Mouse (Mus musculus) limb, embryonic 10.5 days (tissue): Measurements from ENCODE around the gene Ift140. TPM values are rescaled to one million over a fixed set of nuclear protein-coding genes. Genes with fewer than 3 reads are reported as not detected.
A peak's percentile ranks its signal among the peaks of the same experiment; 100 is the strongest.

Experiments
- DNase-seq: peaks from one replicate; pipeline ENCODE4 v3.0.0-alpha.2; 2017; ENCODE audit warnings: low spot score
- H3K27ac ChIP-seq: fragments of 300-500 bp; sonication (generic); 2 replicates; pipeline ENCODE4 v1.5.1; 2016; ENCODE audit warnings: mild to moderate bottlenecking
- H3K27me3 ChIP-seq: fragments of 300-500 bp; sonication (generic); 2 replicates; pipeline ENCODE4 v1.6.1; 2016; ENCODE audit warnings: low read depth, mild to moderate bottlenecking; ENCODE audit not compliant: poor library complexity, severe bottlenecking
- H3K36me3 ChIP-seq: fragments of 300-500 bp; sonication (generic); 2 replicates; pipeline ENCODE4 v1.6.1; 2016; ENCODE audit warnings: mild to moderate bottlenecking, moderate library complexity
- H3K4me1 ChIP-seq: fragments of 300-500 bp; sonication (generic); 2 replicates; pipeline ENCODE4 v1.6.1; 2016
- H3K4me3 ChIP-seq: fragments of 300-500 bp; sonication (generic); 2 replicates; pipeline ENCODE4 v1.5.1; 2016; ENCODE audit warnings: mild to moderate bottlenecking, moderate library complexity
- H3K9me3 ChIP-seq: fragments of 300-500 bp; sonication (generic); replicated peaks from 2 replicates; pipeline ENCODE4 v1.6.1; 2016; ENCODE audit warnings: mild to moderate bottlenecking
- WGBS: fragments of 180-500 bp; shearing (Covaris S2); methylation state at CpG from one replicate; pipeline ENCODE4 v1.1.7; 2016; 5-methylcytosine and 5-hydroxymethylcytosine counted together
- polyA plus RNA-seq: library from polyadenylated mRNA; unstranded; fragments of >200 nt; fragmentation: Nextera tagmentation; extraction: Ambion mirVana; gene quantifications from 2 replicates; pipeline ENCODE4 v1.2.1, GENCODE M21; 2016

Gene Ift140
- polyA plus RNA-seq = 24.2 and 30.0 TPM in 2 replicates

DNA sequence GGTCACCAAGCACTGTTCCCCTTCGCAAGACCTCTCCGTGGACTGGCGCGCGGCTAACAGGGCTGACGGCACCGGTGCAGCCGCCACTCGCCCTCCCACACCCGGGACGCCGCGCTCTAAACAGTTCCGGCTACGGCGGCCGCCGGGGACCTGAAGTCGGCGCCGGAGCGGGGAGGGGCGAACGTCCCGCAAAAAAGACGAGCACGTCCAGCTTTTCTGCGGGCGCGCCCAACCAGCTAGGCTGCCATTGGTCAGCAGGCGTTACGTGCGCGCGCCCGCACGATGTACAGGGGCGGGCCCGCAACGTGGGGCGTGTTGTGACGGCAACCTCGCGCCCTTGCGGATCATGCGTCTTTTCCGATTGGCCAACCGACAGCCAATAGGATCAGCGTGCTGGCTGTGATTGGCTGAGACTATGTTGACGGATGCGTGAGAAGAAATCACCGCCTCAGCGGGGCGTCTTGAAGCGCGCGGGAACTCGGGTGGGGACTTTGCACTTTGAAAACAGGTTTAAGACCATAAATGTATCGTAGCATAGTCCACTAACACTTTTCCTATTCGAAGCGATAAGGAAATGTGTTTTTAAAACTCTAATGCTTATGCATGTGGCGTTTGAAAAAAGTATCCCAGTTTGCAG is at the start of gene Ift140, which contains the start of gene Cramp1l:
TSS of gene Ift140 (plus strand) at position 431 of the 637 bp plus-strand sequence.
TSS of gene Cramp1l (minus strand) at position 134 of the 637 bp plus-strand sequence.
- Histone ChIP-seq H3K9me3 (no peaks in the 10 kb centered on the region), H3K36me3 (peaks cover 48% of the 10 kb centered on the region), H3K4me1 (peaks cover 20% of the 10 kb centered on the region), H3K4me3 (peak within 1 kb of the TSS; percentile 100), H3K27me3 (no peaks in the 10 kb centered on the region), H3K27ac (peak within 1 kb of the TSS; percentile 98)
- under 1% methylated on average over 62 of the region's 62 CpGs for WGBS
- DNase-seq = peak; percentile 100

DNA sequence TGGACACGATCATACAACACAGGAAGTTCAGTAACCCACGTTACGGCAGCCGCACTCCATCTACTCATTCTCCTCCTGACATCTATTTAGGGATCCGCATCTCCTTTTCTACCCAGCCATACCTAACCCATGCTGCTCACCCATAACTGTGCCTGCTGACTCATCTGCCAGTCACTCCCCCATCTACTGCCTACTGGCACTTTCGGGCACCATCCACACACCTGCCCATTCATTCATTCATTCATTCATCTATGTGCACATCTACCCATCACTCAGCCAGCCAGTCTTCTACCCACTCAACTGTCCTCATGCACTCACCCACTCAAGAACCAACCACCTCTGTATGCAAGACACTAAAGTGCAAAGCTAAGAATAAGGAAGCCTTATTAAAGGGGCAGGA is 28.7 kb upstream of the Ift140 start:
- no peak for DNase-seq
- H3K27me3 ChIP-seq = no peaks in the 10 kb centered on the region
- 97% methylated on average over 6 of the region's 6 CpGs for WGBS
- no peak overlapping the region for H3K4me3 ChIP-seq
- no peak overlapping the region for H3K27ac ChIP-seq
- H3K9me3 ChIP-seq = no peaks in the 10 kb centered on the region
- no peaks in the 10 kb centered on the region for H3K4me1 ChIP-seq
- H3K36me3 ChIP-seq = peaks cover 99% of the 10 kb centered on the region

DNA sequence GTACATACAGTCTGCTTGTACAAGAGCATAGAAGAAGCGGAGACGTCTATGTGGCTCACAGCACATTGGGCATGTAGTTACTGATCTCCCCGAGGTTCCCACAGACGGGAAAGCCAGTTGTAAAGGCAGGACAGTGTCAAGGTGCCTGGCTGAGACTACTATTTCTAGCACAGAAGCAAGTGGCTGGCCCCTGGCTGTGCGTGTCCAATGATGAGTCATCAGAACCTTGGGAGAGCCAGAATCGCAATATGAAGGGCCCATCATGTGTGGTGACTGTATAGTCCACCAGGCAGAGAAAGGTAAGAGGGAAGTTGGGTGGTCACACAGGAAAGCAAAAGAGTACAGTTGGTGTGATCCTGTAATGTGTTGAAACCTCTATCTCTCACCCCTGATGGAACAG is 21.2 kb upstream of the Ift140 start:
- 96% methylated on average over 6 of the region's 6 CpGs for WGBS
- H3K9me3 ChIP-seq = no peaks in the 10 kb centered on the region
- no peak overlapping the region for H3K27ac ChIP-seq
- no peak overlapping the region for H3K4me3 ChIP-seq
- H3K27me3 ChIP-seq = no peaks in the 10 kb centered on the region
- no peak for DNase-seq
- H3K4me1 ChIP-seq = no peaks in the 10 kb centered on the region
- H3K36me3 ChIP-seq = peaks cover 99% of the 10 kb centered on the region

DNA sequence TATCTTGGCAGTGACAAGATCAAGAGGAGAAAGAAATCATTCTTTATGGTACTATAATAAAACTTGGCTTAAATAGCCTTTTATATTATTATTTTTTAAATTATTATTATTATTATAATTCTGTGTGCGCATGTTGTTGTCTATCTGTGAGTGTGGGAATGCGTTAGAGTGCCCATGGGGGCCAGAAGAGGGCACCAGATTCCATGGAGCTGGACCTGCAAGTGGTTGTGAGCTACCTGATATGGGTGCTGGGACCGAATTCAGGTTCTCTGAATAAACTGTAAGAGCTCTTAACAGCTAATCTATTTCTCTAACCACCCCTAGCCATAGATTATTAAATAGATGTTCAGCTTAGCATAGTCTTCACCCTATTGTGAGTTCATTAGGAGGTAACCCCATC is 10.8 kb upstream of the Ift140 start:
- no peak for DNase-seq
- no peaks in the 10 kb centered on the region for H3K27me3 ChIP-seq
- H3K36me3 ChIP-seq = peaks cover 96% of the 10 kb centered on the region
- no peaks in the 10 kb centered on the region for H3K9me3 ChIP-seq
- H3K27ac ChIP-seq = no peak overlapping the region
- H3K4me3 ChIP-seq = no peak overlapping the region
- WGBS = over 99% methylated on average over 3 of the region's 3 CpGs
- no peaks in the 10 kb centered on the region for H3K4me1 ChIP-seq

DNA sequence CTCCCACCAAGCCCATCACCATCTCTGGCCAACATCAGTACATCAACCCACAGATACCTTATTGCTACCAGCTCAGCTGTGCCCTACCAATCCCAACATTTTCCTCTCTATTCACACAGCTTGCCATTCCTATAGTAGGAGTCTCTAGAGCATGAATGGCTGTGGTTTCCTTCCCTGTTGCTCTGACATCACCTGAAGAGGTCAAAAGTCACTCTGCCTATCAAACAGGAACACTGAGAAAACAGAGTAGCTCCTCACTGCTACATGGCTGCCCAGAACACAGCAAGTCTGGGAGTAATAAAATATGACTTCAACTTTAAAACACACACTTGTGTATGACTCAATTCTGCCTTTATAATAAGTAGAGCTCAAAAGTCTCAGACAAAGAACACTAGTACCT is 8.4 kb upstream of the Ift140 start:
- H3K27ac ChIP-seq = no peak overlapping the region
- no peaks in the 10 kb centered on the region for H3K4me1 ChIP-seq
- H3K4me3 ChIP-seq = no peak overlapping the region
- H3K9me3 ChIP-seq = no peaks in the 10 kb centered on the region
- peaks cover 96% of the 10 kb centered on the region for H3K36me3 ChIP-seq
- no peaks in the 10 kb centered on the region for H3K27me3 ChIP-seq
- no peak for DNase-seq

DNA sequence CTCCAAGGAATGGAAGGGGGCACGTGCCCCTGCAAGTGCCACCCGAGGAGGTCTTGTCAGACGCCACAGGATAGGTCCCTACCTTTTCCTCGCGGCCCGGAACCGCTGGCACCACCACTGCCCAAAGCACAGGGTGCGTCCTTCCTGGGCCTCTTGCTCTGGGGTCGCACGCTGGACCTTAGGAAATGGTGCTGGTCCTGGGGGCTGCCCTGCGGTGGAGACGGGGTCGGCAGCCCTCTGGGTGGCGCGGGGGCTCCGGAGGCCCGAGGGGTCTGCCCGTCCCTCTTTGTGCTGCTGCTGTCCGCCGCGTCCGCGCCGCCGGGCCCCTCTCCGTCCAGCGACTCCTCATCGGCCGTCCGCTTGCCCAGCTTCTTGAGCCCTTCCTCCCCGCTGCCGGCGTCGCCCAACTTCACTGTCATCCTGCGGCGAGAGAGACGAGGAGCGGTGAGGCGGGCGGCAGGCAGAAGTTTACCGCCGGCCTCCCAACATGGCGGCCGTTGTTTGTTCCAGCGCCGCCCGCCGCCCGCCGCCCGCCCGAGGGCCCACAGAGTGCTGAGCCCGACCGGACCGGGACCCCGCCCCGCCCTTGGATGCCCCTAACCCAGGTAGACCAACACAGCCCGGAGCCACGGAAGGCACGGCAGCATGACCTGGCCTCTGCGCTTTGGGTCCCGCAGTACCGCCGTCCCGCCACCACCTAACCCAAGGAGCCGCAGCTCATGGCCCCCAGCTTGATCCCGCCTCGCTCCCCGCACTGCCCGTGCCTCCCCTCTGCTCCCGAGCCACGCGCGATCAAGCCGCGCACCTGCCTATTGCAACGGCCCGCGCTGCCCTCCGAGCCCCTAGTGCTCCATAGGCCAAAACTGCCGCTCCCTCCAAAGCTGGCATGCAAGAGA is 2.0 kb upstream of the Ift140 start:
- peak; percentile 77 for DNase-seq
- Histone ChIP-seq H3K27me3 (no peaks in the 10 kb centered on the region), H3K9me3 (no peaks in the 10 kb centered on the region), H3K4me1 (peaks cover 20% of the 10 kb centered on the region), H3K27ac (peak overlapping the region; percentile 98), H3K4me3 (peak overlapping the region; percentile 100), H3K36me3 (peaks cover 50% of the 10 kb centered on the region)
- WGBS = under 1% methylated on average over 80 of the region's 81 CpGs

DNA sequence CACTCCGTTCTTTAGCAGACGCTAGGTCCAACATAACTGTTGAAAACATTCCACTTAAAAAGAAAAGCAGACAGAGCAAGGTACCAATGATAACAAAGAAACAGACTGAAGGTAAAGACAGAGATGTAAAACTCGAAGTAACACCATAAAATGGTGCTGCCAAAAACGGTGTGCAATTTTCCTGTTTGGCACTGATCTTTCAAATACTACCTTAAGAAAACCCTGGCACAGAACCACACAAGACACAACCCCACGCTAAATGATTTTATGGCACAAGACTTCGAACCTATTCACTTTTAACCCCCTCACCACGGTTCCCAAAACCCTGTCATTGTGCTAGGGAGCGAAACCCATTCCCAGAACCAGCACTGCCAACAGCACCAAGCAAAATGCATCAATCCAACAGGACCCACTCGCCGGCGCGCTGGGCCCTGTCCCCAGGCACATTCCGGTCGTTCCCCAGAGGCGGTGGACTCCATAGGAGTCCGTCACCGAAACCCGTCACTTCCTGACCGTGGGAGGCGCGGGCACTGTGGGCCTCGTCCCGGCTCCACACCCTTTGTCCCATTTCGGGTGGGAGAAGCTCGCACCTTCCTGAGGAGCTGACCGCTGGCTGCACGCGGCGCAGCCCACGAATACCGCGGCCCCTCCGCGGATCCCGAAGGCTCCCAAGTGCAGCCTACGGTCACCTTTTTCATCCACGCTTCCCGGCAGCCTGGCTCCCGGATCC is 879 bp upstream of the Ift140 start:
- under 1% methylated on average over 39 of the region's 39 CpGs for WGBS
- Histone ChIP-seq H3K4me1 (peaks cover 20% of the 10 kb centered on the region), H3K27me3 (no peaks in the 10 kb centered on the region), H3K36me3 (peaks cover 48% of the 10 kb centered on the region), H3K9me3 (no peaks in the 10 kb centered on the region), H3K27ac (peak overlapping the region; percentile 98), H3K4me3 (peak overlapping the region; percentile 100)
- DNase-seq = peak; percentile 61

DNA sequence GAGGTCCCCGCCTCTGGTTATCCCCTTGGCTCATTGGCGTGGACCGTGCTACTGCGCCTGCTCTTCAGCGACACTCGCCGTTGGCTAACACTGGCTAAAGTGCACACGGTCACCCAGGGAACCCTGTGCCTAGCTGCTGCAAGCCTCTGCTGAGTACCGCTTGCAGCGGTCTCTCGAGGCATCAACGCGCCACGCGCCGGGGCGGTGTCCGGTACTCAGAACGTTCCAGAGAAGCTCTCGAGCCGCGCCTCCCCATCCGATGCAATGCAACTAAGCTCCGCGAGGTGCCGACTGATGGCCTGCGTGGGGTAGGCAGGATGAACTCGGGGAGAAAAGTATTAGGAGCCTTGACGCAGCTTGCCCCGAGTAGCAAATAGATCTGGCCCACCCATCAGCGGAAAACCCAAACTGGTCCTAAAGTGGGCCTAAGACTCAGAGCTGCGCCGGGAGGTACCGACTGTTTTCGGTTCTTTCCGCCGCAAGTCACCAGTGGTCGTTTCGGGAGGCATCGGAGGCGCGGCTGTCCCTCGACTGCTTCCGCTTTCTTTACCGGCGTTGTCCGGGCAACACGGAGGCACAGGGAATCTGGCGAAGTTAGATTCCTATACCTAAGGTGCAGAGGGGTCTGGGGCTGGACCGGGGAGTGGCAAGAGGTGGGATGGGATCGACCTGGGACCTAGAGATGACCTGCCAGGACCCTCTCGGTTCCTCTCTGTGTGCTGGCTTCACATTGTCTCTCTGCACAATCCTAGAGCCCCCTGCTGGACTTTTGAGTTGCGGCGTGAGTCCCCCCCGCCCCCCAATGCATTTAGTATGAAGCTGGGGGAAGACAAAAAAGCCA is 627 bp downstream of the Ift140 start:
- under 1% methylated on average over 55 of the region's 55 CpGs for WGBS
- Histone ChIP-seq H3K9me3 (no peaks in the 10 kb centered on the region), H3K27me3 (no peaks in the 10 kb centered on the region), H3K27ac (peak overlapping the region; percentile 98), H3K4me3 (peak overlapping the region; percentile 100), H3K4me1 (peaks cover 20% of the 10 kb centered on the region), H3K36me3 (peaks cover 44% of the 10 kb centered on the region)
- peak; percentile 75 for DNase-seq

DNA sequence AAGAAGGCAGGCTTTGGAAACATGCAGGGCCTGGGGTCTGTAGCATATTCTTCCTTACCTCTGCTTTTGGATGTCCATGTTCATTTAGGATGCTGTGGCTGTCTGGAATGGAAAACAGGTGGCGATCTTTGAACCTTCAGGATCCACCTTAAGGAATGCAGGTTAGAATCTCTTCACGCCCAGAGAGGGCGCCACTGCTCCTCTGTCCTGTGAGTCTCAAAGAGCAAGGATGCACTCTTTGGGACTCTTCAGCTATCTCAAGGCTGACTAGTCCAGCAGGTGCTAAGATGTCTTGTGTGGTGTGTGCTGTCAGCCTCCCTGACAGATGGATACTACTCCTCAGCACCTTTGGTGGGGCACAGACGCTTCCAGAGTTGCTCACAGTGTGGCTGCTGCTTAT is 20.3 kb downstream of the Ift140 start:
- H3K9me3 ChIP-seq = no peaks in the 10 kb centered on the region
- no peaks in the 10 kb centered on the region for H3K27me3 ChIP-seq
- no peak overlapping the region for H3K4me3 ChIP-seq
- DNase-seq = no peak
- 68% methylated on average over 4 of the region's 4 CpGs for WGBS
- peaks cover 73% of the 10 kb centered on the region for H3K36me3 ChIP-seq
- H3K4me1 ChIP-seq = no peaks in the 10 kb centered on the region
- H3K27ac ChIP-seq = no peak overlapping the region

DNA sequence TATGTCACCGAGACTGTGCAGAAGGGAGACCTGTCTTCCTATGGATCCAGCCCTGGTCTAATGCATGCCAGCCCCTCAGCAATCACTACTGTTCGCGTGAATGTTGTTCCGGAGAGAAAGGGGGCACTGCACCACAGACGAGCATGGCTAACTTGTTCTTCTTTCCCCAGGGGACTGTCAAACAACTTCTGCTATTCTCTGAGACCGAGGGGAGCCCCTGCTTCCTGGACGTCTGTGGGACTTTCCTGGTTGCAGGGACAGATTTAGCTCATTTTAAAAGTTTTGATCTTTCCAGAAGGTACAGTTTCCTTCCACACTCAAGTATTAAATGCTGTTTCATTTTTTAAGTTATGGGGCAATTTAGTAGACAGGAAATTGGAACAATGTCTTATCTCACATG is 29.0 kb downstream of the Ift140 start:
- no peaks in the 10 kb centered on the region for H3K9me3 ChIP-seq
- DNase-seq = no peak
- H3K4me1 ChIP-seq = peaks cover 8% of the 10 kb centered on the region; the same call in 1 of the 2 replicates
- WGBS = 70% methylated on average over 7 of the region's 7 CpGs
- no peak overlapping the region for H3K27ac ChIP-seq
- H3K36me3 ChIP-seq = peaks cover 33% of the 10 kb centered on the region
- H3K27me3 ChIP-seq = no peaks in the 10 kb centered on the region
- no peak overlapping the region for H3K4me3 ChIP-seq

DNA sequence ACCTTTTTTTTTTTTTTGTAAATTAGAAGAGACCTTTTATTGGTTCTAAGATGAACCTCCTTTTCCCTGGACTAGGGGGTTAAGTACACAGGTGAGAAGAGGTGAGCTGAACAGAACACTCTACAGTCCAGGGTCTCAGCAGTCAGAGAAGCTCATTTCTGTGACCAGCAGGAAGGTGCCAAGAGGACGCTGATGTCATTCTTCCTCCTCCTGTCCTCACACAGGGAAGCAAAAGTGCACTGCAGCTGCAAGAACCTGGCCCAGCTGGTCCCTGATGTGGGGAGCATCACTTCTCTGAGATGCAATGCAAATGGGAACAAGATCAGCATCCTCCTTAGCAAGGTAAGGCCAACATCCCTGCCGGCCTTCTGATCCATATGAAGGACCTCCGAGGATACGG is 29.4 kb downstream of the Ift140 start:
- DNase-seq = no peak
- H3K9me3 ChIP-seq = no peaks in the 10 kb centered on the region
- H3K36me3 ChIP-seq = peaks cover 34% of the 10 kb centered on the region
- no peaks in the 10 kb centered on the region for H3K27me3 ChIP-seq
- H3K4me1 ChIP-seq = peaks cover 8% of the 10 kb centered on the region; the same call in 1 of the 2 replicates
- H3K27ac ChIP-seq = no peak overlapping the region
- 90% methylated on average over 4 of the region's 4 CpGs for WGBS
- H3K4me3 ChIP-seq = no peak overlapping the region

DNA sequence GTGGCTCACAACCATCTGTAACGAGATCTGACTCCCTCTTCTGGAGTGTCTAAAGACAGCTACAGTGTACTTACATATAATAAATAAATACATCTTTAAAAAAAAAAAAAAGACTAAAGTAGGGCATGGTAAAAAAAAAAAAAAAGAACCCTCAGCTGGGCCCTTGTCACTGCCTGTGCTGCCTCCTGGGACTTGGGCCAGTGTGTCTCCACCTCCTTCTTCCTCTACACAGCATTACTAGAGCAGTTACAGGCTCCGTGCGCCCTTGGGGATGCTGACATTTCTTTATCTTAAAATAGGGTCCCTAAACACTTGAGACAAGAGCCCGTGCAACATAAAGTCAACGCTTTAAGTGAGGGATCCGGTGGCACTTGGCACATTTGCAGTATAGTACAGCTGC is 31.3 kb downstream of the Ift140 start:
- Histone ChIP-seq H3K27me3 (no peaks in the 10 kb centered on the region), H3K4me3 (no peak overlapping the region), H3K27ac (no peak overlapping the region), H3K9me3 (no peaks in the 10 kb centered on the region), H3K36me3 (peaks cover 44% of the 10 kb centered on the region), H3K4me1 (peaks cover 8% of the 10 kb centered on the region; the same call in 1 of the 2 replicates)
- WGBS = 93% methylated on average over 6 of the region's 6 CpGs
- no peak for DNase-seq
